Mouse (Mus musculus) cortical plate, adult 2 months (tissue): Measurements from ENCODE around the gene Crb1. TPM values are rescaled to one million over a fixed set of nuclear protein-coding genes. Genes with fewer than 3 reads are reported as not detected.

Source experiments
- H3K27ac ChIP-seq: fragments of 200-500 bp; 2 replicates; pipeline ENCODE4 v1.5.1; 2012; ENCODE audit warnings: low read length, control low read depth, inconsistent platforms; ENCODE audit not compliant: insufficient read depth
- H3K4me1 ChIP-seq: fragments of 200-500 bp; 2 replicates; pipeline ENCODE4 v1.6.1; 2011; ENCODE audit warnings: low read length; ENCODE audit not compliant: control insufficient read depth, insufficient read depth
- H3K4me3 ChIP-seq: fragments of 200-500 bp; 2 replicates; pipeline ENCODE4 v1.5.1; 2011; ENCODE audit warnings: mild to moderate bottlenecking, low read length, control low read depth; ENCODE audit not compliant: insufficient read depth
- CTCF ChIP-seq: fragments of 200-500 bp; IDR thresholded peaks from 2 replicates; pipeline ENCODE4 v1.5.1; 2011; ENCODE audit warnings: mild to moderate bottlenecking, control low read depth, low read length; ENCODE audit not compliant: insufficient read depth; ENCODE audit errors: extremely low read depth
- POLR2A ChIP-seq: fragments of 200-500 bp; IDR thresholded peaks from 2 replicates; pipeline ENCODE4 v1.6.1; 2011; ENCODE audit warnings: mild to moderate bottlenecking, low read length, control low read depth; ENCODE audit not compliant: insufficient read depth; ENCODE audit errors: extremely low read depth
- polyA plus RNA-seq: library from polyadenylated mRNA; depleted of rRNA; stranded (reverse); fragments of >200 nt; gene quantifications from 2 replicates; pipeline ENCODE4 v1.2.3, GENCODE M21; 2012

Gene Crb1
- polyA plus RNA-seq, 1 experiment, result 0.21 TPM

DNA sequence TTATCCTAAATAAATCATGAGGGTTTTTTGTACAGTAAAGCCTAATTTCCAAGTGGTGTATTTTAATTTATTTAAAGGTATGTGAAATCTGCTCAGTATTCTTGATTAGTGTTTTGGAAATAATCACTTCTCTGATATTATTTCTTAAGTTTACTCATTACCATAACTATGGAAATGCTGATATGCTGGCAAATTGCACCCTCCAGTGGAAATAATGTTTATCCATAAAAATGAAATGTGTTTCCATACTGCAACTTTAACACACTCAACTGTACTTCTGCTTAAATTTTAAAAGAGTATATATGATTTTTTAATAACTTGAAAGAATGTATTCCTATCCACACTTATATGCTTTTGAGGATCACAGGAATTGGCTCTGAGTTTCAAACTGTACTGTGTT, 28.9 kb upstream of the Crb1 start:
- H3K4me3 ChIP-seq, result no peak overlapping the region
- no peaks in the 10 kb centered on the region for H3K4me1 ChIP-seq
- TF ChIP-seq POLR2A (no peak), CTCF (no peak)
- H3K27ac ChIP-seq, result no peak overlapping the region

GRCm38 (mm10) chr1:139396589-139396988, 19.7 kb upstream of the Crb1 start:
- no peaks in the 10 kb centered on the region for H3K4me1 ChIP-seq
- no peak for TF ChIP-seq POLR2A
- H3K4me3 ChIP-seq, result no peak overlapping the region
- H3K27ac ChIP-seq, result no peak overlapping the region

DNA sequence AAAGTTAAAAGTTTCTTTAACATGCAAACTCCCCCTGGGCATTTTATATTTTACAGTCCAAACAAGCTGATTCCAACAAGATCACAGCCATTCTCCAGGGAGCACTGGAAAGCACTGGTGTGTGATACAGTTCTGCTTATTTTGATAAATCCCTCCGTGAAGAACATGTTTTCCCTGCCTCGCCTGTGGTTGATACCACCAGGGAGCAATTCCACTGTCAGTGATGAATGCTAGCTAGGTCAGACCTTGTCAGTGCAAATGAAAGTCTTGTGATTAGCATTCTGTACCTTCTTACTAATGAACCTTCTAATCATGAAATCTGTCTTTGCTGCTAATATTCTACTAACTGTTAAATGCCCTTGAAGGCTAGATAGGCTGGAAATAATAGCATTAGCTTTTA, 14.8 kb upstream of the Crb1 start:
- TF ChIP-seq CTCF (no peak), POLR2A (no peak)
- Histone ChIP-seq H3K4me1 (no peaks in the 10 kb centered on the region), H3K4me3 (no peak overlapping the region), H3K27ac (no peak overlapping the region)

DNA sequence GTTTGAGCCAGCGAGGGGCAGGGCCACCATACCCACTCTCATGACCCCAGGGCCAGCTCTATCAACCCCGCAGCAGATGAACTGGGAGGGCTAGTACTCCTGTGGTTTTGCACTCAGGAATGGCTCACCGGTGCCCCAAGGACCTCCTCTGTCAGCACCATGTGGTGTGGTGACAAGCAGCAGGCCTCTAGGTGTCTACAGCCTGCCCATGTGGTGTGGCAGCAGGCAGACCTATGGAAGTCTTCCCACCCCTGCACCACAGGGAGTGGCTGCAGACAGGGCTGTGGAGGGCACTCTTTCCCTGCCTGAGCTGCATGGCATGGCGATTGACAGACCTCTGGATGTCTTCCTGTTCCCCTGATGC, 2.7 kb upstream of the Crb1 start:
- Histone ChIP-seq H3K4me1 (no peaks in the 10 kb centered on the region), H3K27ac (no peak overlapping the region), H3K4me3 (no peak overlapping the region)
- no peak for TF ChIP-seq POLR2A
- no peak for TF ChIP-seq CTCF

GRCm38 (mm10) chr1:139378861-139379620, 2.1 kb upstream of the Crb1 start:
- no peak overlapping the region for H3K27ac ChIP-seq
- no peaks in the 10 kb centered on the region for H3K4me1 ChIP-seq
- H3K4me3 ChIP-seq, result no peak overlapping the region
- TF ChIP-seq CTCF (no peak), POLR2A (no peak)

- Histone ChIP-seq H3K4me1 (no peaks in the 10 kb centered on the region), H3K4me3 (no peak overlapping the region), H3K27ac (no peak overlapping the region)
- TF ChIP-seq CTCF (no peak), POLR2A (no peak)
These were observed 1.0 kb downstream of the Crb1 start for GRCm38 (mm10) chr1:139375900-139376299.

GRCm38 (mm10) chr1:139371341-139371740, 5.6 kb downstream of the Crb1 start:
- TF ChIP-seq POLR2A, result no peak
- no peak for TF ChIP-seq CTCF
- H3K27ac ChIP-seq, result no peak overlapping the region
- H3K4me1 ChIP-seq, result no peaks in the 10 kb centered on the region
- no peak overlapping the region for H3K4me3 ChIP-seq

DNA sequence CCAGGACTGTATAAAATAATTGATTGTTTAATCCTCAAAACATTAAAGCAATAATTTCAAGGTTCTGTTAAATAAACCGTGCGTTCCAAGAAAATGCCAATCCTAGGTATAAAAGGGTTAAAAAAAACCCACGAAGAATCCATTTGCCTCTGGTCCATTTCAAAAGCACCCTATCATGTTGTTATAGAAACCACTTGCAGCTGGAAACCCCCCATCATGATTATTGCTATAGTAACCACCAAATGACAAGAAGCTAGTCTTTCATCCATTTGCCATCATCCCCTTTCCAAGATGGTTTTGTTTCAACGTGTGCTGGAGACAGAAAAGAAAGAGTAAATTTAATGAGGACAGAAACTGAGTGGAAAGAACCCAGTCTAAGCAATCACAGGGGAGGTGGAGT, 28.3 kb downstream of the Crb1 start:
- no peak for TF ChIP-seq CTCF
- no peak for TF ChIP-seq POLR2A
- no peaks in the 10 kb centered on the region for H3K4me1 ChIP-seq
- no peak overlapping the region for H3K4me3 ChIP-seq
- H3K27ac ChIP-seq, result no peak overlapping the region

DNA sequence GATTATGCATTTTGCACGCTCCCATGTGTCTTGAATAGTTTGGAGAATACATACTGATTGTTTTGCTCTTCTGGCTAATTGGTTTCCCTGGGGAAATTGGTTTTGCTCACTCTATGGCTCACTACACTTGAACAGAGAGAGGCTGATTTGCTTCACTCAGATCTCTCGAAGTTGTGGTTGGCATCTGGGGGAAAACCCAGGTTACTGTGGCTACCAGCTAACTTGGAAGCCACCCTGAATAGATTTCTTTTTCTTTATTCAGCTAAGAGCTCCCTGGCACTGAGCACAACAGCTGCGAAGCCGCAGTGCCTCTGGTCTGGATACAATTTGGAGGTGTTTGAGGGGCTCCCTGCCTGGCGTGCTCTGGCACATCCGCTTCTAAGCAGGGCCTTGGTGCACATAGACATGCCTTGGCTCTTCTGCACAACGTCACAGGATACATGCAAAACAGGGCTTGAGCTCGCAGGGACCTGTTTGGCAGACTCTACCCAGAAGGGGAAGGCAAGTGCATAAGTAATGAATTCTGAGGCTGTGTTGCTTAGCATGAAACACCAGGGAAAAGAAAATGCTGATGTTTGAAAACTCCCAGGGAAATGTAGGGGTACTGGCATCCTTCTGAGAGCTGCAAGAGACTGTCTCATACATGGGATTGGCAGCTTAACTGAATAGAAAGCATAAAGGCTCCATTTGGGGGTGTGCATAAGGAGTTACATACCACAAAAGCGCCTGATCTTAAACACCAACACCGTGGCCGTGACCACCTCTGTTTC, 30.1 kb downstream of the Crb1 start:
- Histone ChIP-seq H3K4me3 (no peak overlapping the region), H3K4me1 (no peaks in the 10 kb centered on the region), H3K27ac (peak overlapping the region; percentile 21; the same call in 1 of the 2 replicates)
- TF ChIP-seq CTCF, result no peak
- TF ChIP-seq POLR2A, result no peak

- Histone ChIP-seq H3K4me1 (no peaks in the 10 kb centered on the region), H3K4me3 (no peak overlapping the region), H3K27ac (peak overlapping the region; percentile 21; the same call in 1 of the 2 replicates)
- TF ChIP-seq CTCF (no peak), POLR2A (no peak)
These were observed 30.8 kb downstream of the Crb1 start for GRCm38 (mm10) chr1:139346030-139346601.
